Mouse (Mus musculus): ENCODE measurements at regions not wholly inside any gene's neighbourhood (a gene's known extent, or its start where the extent isn't known, plus 50 kb on each side); places are given as distances from the start of the nearest gene placed in this dataset.

DNA sequence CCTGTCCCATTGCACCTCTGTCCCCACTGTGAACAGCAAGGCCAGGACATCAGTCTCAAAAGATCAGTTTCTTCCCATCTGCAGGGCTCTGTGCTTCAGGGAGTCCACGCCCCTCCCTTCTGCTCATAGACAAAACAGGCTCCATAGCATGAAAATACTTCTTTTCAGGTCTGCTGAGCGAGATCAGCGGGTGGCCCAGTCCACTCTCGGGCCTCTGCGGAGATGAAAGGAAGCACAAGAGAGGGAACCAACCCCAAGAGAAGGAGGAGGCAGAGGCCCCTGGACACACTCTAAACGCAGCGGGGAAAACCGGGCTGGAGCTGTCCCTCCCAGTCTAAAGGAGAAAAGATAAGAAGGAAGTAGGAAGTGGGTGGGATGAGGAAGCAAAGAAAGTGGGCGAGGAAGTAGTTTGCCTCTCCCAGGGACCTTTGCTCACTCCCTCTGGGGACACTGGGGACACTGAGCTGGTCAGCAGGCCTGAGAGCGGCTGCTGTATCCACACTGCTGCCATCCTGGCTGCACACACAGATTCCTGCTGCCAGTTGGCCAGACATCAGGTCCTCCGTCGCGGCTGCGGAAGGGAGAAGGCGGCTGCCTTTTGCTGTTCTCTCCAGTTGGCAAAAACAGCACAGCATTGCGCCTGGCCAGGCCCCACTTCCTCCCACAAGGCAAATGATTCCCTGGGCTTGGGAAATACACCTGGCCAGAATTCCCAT, 143.5 kb downstream of the Rybp start:
- DNase-seq (ENCODE audit: extremely low spot score, low read depth, low spot score) = no peak

DNA sequence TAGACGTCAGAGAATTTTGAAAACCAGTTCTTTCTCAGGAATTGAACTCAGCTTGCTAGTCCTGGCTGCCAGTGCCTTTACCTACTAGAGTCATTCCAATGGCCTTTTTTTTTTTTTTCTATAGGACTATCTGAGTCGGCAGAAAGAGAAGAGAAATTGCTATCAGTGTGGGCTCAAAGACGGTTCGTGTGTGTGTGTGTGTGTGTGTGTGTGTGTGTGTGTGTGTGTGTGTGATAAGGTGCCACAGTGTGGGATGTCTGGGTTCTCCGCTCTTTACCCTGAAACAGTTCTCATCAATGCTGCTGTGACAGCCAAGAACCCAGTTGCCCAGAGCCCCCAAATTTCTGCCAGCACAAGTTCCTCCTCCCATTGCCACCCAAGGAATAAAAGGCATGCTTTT, 146.1 kb downstream of the Rybp start:
- DNase-seq (ENCODE audit: extremely low spot score, low read depth, low spot score) = no peak

DNA sequence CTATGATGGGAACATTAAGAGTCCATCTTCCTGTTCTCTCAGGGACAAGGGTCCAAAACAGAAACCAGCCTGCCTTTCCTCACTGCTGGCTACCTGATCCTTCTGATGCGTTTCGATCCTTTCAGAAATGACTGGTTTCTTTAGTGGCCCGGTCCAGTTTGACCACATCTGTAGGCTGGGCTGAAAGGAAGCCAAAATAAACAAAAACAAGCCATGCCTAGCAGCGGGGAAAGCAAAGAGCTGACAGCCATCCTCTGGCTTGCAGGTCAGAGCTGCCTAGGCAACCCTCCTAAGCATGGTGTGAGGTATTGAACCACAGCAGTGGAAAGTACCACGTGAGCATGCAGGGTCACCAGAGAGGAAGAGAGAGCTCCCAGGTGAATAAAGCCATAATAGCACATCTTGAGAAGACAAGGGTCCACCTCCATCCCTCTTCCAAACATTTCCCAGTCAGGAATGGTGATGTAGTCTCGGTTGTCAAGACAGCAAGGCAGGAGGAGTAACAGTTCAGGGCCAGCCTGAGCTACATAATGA, 146.6 kb downstream of the Rybp start:
- no peak for DNase-seq (ENCODE audit: extremely low spot score, low read depth, low spot score)

DNA sequence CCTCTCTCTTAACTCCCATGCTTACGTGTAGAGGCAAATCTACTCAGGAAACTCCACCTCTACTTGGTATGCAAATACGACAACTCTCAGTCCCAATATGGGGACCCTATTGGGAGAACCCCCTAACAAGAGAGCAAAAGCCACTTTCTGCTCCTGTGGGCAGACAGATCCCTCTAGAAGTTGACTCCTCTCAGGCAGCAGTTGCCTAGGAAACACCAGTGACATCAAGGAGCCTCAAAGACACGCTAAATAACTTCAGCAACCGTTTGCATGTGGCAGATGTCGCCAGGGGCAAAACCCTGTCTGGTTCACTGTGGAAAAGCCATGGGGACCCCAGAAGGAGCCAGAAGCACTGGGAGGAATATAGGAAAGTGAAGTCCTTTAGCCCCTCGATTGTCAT, 147.5 kb downstream of the Rybp start:
- DNase-seq (ENCODE audit: extremely low spot score, low read depth, low spot score) = no peak

DNA sequence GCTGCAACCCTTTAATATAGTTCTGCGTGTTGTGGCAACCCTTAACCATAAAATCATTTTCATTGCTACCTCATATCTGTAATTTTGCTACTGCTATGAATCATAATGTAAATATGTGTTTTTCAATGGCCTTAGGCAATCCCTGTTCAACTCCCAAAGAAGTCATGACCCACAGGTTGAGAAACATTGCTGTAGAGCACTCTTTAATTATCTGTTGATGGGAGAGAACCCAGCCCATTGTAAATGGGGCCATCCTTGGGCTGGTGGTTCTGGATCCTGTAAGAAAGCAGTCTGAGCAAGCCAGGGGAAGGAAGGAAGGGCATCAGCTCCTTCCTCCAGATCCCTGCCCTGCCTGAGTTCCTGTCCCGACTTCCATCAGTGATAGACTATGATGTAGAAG, 148.6 kb downstream of the Rybp start:
- DNase-seq (ENCODE audit: extremely low spot score, low read depth, low spot score) = no peak

DNA sequence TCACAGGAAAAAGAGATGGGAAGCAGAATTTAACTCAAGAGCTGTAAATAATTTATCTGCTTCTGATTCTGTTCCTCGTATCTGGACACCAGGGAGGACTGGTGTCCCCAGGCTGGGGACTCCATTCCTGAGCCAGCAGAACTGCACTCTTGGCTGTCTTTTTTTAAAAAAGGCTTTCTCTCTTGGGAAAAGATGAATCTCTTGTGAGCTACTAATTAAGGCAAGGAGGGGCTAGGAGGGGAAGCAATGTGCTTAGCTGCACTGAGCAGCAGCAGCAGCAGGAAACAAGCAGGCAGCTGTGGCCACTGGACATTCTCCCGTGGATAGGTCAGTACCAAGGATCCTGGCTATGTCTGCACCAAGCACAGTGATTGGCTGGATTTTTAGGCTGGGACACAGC, 152.1 kb downstream of the Rybp start:
- no peak for DNase-seq (ENCODE audit: extremely low spot score, low read depth, low spot score)

DNA sequence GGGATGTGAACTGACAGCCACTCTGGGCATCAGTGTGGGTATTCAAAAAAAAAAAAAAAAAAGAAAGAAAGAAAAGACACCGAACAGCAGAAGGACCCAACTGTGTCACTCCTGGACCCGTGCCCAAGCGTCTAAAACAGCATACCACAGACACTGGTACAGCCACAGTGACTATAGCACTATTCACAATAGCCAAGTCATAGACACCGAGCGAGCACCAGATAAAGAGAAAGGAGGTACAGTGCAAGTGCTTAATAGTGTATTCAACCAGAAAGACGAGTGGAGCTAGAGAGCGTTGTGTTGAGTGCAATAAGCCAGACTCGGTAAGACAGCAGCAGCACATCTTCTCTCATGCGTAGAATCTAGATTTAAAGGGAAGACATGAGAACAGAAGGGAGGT, 153.3 kb downstream of the Rybp start:
- DNase-seq (ENCODE audit: extremely low spot score, low read depth, low spot score) = no peak

DNA sequence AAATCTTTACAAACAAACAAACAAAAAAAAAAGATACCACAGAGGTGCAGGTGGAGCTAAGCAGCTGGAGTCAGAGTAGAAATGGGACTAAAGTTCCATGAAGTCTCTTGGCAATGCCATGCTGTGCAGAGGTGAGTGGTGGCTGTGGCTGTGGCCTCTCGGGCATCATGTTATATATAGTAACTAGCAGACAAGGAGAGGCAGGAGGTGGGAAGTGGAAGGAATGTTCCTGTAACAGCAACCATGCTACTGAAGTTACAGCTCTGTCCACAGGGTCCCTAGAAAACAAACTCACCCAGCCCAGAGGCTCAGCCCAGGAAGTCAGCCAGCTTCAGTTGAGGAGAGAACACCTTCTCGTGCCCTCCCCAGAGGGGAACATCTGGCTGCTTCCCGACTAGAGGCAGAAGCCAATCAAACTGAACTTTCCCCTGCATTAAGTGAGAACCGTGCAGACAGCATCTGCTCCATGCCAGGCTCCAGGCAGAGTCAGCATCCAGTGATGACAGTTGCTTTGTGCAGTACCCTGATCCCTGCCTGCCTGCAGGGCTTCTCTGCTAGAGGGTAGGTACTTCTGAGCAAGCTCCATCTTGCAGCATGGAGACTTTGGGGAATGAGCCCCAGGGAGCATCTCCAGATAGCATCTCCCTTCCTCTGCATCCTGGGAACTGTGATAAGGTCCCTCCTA, 154.2 kb downstream of the Rybp start:
- no peak for DNase-seq (ENCODE audit: extremely low spot score, low read depth, low spot score)

DNA sequence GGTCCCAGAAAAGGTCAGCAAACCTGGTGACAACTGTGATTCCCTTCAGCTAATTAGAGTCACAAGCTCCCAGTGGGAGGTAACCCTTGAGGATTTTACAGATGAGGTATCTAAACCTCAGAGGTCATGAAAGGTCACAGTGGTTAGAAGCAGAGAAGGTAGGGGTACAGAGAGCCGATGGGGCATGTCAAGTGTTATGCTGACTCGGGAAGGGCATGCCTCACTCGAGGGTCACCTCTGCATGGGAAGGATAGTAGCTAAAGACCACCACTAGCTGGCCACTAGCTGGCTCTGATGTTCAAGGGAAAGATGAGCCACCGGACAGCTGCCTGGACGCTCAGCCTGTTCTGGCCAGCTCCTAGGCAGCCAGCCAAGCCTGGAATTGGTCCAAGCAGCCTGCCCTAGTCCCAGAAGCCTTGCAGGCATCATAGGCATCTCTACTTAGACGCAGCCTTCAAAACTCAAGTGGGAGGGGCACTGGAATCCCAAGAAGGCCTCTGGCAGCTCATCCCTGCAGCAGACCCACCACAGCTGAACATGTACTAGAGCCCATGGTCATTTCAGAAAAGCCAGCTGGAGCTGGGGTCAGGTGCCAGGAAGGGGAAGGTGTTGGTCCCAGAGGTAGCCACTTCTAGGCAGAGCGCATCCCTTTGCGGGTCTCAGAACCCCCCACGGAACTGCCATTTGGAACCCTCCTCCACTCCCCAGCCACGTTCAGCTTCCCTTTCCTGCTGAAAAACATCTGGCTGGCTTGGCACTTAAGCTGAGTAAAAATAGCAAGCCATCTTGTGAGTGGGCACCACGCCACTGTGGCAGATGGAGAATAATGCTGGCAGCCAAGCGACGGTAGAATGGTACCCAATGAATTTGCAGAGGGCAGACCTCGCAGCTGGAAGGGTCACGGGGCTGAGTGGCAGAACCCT, 159.8 kb downstream of the Rybp start:
- DNase-seq (ENCODE audit: extremely low spot score, low read depth, low spot score) = no peak

DNA sequence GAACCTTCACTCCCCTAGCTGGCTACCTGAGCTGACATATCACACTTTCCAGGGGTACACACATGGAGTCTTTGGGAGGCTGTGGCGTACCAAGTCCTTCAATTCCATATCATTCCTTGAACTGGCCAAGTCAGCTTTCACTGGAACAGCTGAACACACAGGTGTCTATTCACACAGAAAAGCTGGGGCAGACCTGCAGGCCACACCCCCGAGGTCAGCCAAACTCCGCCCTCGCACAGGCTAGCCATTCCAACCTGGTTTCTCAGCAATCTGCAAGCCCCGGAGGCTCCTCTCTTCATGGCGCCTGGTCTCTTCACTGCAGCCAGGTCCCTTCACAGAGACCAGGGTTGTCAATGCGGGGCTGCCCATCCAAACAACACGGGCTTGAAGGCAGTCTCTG, 160.5 kb downstream of the Rybp start:
- no peak for DNase-seq (ENCODE audit: extremely low spot score, low read depth, low spot score)

DNA sequence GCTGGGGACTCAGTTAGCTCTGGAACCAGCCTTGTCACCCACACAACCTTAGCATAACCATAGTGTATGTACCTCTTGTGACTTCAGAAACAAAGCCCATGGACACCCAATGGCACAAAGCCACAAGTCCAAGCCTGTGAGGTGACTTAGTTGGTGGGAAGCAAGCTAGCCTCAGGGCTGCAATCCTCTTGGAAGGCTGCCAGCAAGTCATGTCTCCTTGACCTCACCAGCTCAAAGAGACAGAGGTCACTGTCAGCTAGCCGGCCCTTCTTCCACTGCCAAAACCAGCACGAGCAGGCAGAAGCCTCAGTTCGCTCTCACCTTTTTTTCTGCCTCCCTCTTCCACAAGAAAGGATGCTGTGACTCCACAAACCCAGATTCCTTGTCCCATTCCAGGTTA, 161.0 kb downstream of the Rybp start:
- DNase-seq (ENCODE audit: extremely low spot score, low read depth, low spot score) = no peak

DNA sequence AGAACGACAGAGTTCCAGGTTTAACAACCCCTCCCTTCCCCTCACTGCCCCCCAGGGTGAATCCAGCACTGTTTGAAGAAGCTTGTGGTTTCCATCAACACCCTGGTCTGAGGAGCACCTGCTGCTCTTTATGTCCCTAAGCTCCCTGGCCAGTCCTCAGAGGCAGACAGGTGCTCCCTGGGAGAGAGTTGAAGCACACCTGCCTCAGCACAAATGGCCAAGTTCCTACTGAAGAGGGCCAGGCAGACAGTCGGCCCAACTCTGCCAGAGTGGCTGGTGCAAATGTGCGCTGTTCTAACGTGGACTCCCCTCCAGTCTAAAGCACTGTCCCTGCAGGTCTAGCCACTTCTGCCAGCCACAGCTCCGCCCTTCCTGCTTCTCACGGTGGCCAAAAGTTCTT, 166.0 kb downstream of the Rybp start:
- no peak for DNase-seq (ENCODE audit: extremely low spot score, low read depth, low spot score)

DNA sequence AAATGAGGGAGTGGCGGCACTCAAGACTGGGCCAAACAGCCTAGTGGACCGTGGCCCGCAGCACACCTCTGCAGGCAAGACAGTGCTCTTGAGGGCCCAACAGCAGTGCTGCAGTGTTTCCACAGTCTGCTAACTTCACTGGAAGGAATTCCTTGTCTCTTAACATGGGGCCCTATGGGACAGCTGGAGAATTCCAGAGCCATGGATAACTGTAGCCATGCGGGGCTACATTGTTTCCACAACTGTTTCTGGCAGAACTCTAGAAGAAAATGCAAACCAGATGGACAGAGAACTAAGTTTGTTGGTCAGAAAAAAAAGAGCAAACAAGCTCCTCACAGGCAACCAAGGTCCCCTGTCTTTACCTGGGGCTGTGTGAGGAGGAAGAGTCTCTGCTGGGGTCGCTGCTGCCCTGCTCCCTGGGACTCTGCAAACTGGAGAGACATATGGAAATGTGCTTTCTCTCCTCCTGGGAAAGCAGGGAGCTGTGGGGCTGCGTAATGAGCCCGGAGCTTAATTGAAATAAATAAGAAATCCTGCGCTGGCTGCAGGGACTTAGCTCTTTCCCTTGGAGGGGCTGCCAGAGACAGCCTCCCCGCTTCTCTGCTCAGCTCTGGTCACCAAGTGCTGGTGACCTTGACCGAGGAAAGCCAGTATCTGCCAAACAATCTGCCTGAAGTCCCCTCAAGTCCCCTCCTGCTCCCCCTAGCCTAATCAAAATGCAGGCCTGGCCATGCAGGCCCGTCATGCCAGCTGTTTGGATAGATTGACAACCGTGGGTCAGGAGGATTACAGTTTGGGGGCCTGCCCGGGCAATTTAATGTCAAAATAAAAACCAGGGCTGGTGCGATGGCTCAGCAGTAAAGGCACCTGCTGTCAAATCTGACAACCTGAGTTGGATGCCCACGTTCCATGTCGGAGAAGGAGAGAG, 167.0 kb downstream of the Rybp start:
- DNase-seq (ENCODE audit: extremely low spot score, low read depth, low spot score) = peak; percentile 35

DNA sequence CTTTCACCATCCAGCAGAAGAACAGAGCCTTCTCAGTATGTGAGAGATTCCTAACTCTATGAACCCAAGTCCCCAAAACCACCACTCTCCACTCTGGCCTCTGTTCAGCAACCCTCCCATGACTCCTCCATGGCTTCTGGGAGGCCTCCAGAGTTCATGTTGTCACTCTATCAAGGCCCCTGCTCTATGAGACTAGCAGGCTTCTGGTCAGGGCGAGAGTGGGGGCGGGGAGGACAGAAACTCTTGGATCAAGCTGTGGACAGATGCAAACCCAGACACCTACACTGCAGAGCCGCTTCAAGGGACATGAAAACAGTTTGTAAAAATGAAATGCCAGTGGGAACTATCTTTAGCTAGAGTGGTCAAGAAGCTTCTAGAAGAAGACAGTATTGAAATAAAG, 170.2 kb downstream of the Rybp start:
- no peak for DNase-seq (ENCODE audit: extremely low spot score, low read depth, low spot score)

DNA sequence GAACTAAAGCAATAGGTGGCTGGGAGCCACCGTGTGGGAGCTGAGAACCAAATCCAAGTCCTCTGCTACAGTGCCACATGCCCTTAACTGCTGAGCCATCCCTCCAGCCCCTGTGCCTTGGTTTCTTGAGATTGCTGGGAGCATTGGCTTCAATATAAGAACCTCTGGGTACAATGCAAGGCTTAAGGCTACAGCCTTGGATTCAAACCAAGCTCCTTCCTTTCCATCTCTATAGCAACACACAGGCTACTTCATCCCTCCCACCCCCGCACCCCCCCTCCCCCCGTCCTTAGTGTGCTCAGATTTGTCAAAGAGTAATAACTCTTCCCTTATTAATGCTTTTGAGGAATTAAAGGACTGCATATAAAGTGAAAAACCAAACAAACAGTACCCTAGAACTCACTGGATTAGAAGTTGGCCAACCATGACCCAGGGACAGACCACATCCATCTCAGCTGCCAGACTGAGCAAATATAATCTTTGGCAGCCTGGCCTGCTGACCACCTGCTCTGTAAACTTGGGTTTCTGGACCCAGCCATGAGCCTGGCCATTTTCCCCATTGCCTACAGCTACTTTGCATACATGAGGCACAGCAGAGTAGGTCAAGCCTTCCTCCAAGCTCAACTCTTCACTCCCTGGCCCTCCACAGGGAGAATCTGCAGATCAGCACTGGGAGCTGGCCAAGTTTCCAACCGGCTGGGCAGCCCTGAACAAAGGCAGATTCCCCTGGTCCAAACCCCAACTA, 173.7 kb downstream of the Rybp start:
- no peak for DNase-seq (ENCODE audit: extremely low spot score, low read depth, low spot score)

DNA sequence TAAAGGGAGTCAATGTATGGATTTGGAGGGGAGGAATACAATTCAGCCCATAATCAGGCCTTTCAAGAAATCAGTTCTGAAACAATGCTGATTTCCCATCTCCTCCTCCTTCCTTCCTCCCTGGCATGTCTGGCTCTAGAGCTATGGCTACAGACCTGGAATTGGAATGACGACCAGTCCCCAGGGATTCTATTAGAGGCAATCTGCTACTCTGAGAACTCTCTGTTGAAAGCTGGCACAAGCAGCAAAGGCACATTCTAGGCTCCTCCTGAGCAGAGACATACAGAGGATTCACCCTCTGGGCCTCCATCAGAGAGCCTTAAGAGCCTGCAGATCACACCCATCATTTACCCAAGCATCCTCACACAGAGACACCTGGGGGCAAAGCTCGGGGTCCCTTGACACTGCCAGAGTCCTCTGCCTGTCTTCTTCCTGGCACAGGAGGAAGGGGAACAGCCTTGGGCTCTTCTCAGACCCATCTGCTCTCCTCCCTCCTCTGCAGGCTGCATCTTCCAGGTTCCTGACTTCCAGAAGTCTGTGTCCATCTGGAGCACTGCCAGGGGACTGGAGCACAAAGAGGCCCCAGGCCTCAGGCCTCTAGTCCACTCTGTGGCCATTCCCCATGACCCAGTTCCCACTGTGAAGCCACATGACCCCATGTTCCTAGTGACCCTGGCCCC, 176.2 kb downstream of the Rybp start:
- DNase-seq (ENCODE audit: extremely low spot score, low read depth, low spot score) = no peak

DNA sequence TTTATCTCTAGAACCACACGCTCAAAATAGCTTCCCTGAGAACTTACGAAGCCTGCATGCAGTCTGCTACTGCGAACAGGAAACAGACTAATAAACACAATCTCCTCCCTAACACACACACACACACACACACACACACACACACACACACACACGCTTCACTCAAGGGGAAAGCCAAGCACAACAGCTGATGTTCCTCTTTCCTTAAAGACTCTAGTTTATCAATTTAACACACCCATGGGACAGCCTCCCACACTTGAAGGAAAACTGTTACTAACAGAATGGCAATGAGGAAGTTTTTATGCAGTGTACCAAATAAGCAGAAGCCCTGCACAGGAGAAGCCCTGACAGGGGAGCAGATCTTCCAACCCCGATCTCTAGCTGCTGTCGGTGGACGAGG, 177.3 kb downstream of the Rybp start:
- DNase-seq (ENCODE audit: extremely low spot score, low read depth, low spot score) = no peak

DNA sequence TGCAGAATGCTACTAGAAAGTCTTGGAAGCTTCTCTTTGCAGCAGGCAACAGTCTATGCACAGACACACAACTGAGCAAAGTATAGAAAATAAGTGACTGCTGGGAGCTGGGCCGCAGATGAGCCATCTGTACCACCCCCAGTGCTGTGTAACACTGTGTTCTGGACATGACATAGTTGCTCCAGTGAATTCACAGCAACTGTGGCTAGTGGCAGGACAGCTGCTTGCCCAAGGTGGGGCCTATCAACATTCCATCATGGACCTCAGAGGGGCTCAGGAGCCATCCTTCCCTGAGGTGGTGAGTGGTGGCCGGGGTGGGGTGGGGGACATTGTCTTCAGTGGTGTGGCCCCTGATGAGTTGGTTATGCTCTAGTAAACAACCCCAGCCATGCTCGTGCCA, 177.9 kb downstream of the Rybp start:
- no peak for DNase-seq (ENCODE audit: extremely low spot score, low read depth, low spot score)

DNA sequence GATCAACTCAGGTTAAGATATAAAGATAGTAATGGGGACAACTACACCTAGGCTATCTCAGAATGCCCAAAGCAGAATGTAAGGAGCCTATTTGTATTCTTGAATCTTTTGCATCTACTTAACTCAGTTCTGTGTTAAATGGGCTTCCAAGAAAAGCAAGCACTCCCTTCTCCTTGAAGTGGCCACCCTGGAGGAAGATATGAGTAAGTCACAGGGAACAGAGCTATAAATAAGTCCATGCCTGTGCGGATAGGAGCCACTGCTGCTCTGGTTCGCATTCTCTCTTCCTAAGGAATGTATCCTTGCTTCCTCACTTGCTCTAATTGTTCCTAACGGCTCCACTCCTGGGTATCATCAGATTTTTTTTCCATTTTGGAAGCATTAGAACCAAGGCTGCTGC, 179.8 kb downstream of the Rybp start:
- no peak for DNase-seq (ENCODE audit: extremely low spot score, low read depth, low spot score)

Measured in hindlimb bud, embryonic 11.5 days (tissue).